Mouse (Mus musculus) cortical plate, adult 2 months (tissue): Measurements from ENCODE around the gene Bricd5.

Experiments used
- CTCF ChIP-seq: fragments of 200-500 bp; IDR thresholded peaks from 2 replicates; pipeline ENCODE4 v1.5.1; 2011; ENCODE audit warnings: mild to moderate bottlenecking, control low read depth, low read length; ENCODE audit not compliant: insufficient read depth; ENCODE audit errors: extremely low read depth
- POLR2A ChIP-seq: fragments of 200-500 bp; IDR thresholded peaks from 2 replicates; pipeline ENCODE4 v1.6.1; 2011; ENCODE audit warnings: mild to moderate bottlenecking, low read length, control low read depth; ENCODE audit not compliant: insufficient read depth; ENCODE audit errors: extremely low read depth

DNA sequence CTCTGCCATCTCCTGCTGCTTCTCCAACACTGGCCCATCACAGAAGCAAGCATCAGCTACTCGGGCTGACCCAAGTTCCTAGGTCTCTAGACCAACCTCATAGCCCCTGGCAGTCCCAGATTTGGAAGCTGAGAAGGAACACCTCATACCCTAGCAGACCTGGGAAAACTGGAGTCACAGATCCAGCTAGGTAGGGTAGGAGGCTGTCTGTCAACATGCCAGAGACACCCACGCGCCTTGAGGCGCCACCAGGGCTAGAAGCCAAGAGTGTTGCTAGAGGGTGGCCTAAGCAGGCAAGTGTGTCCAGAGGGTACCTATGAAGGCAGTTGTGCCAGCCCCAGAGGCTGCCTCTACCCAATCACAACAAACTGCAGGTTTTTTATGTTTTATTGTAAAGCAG, 30.3 kb upstream of the Bricd5 start:
- TF ChIP-seq POLR2A (no peak), CTCF (no peak)
